ENCODE assay signal across 26 mouse cellular contexts in genomic region chr8:64434648-64435047, GRCm38 (mm10).
A peak's percentile ranks its signal among the peaks of the same experiment; 100 is the strongest.
DNase-seq lines count a peak whose midpoint lies in the region; ATAC-seq lines count a peak whose summit lies in the region.
"Had no signal": no experiment of that assay in that cellular context is flagged by ENCODE, and none has a peak within 500 bp of the region (broad histone marks: within the 10 kb centered on the region; RNA-seq: fewer than 3 reads in every experiment).

No protein-coding gene starts in this region.

- H3K9me3 ChIP-seq in embryonic facial prominence, embryonic 12.5 days = no peaks in the 10 kb centered on the region
- H3K9me3 ChIP-seq in embryonic facial prominence, embryonic 10.5 days = no peaks in the 10 kb centered on the region
- H3K9me3 ChIP-seq in hindbrain, embryonic 14.5 days (ENCODE audit: control insufficient read depth, low read length) = no peaks in the 10 kb centered on the region
- no peaks in the 10 kb centered on the region for H3K9me3 ChIP-seq in hindbrain, embryonic 12.5 days (replicated peaks)
- H3K9me3 ChIP-seq: embryonic facial prominence, embryonic 13.5 days; forebrain, embryonic 13.5 days; forebrain, embryonic 15.5 days; G1E had no signal

- no peaks in the 10 kb centered on the region for H3K36me3 ChIP-seq in embryonic facial prominence, embryonic 12.5 days
- no peaks in the 10 kb centered on the region for H3K36me3 ChIP-seq in embryonic facial prominence, embryonic 10.5 days (replicated peaks)
- no peaks in the 10 kb centered on the region for H3K36me3 ChIP-seq in hindbrain, embryonic 14.5 days (replicated peaks; ENCODE audit: control insufficient read depth, insufficient read depth)
- no peaks in the 10 kb centered on the region for H3K36me3 ChIP-seq in hindbrain, embryonic 12.5 days
- H3K36me3 ChIP-seq: embryonic facial prominence, embryonic 13.5 days; forebrain, embryonic 15.5 days; G1E had no signal

- no peak overlapping the region for H3K9ac ChIP-seq in embryonic facial prominence, embryonic 12.5 days
- H3K9ac ChIP-seq in hindbrain, embryonic 14.5 days = no peak overlapping the region
- H3K9ac ChIP-seq in hindbrain, embryonic 12.5 days = no peak overlapping the region
- H3K9ac ChIP-seq: embryonic facial prominence, embryonic 13.5 days; forebrain, embryonic 13.5 days; forebrain, embryonic 15.5 days; forebrain, postnatal 0 days had no signal

- peaks cover 7% of the 10 kb centered on the region; the same call in 1 of the 2 replicates for H3K27me3 ChIP-seq in embryonic facial prominence, embryonic 12.5 days
- H3K27me3 ChIP-seq in embryonic facial prominence, embryonic 10.5 days (replicated peaks; ENCODE audit: low read depth, poor library complexity, severe bottlenecking) = no peaks in the 10 kb centered on the region
- no peaks in the 10 kb centered on the region for H3K27me3 ChIP-seq in hindbrain, embryonic 14.5 days (ENCODE audit: control insufficient read depth, insufficient read depth, low read length)
- no peaks in the 10 kb centered on the region for H3K27me3 ChIP-seq in hindbrain, embryonic 12.5 days
- H3K27me3 ChIP-seq: CH12.LX; forebrain, embryonic 13.5 days; forebrain, embryonic 15.5 days; Patski had no signal

- ATAC-seq in embryonic facial prominence, embryonic 12.5 days (ENCODE audit: insufficient number of reproducible peaks, insufficient read depth, low FRiP score, low TSS enrichment) = peak; percentile 82
- peak; percentile 65; the same call in 1 of the 2 replicates for ATAC-seq in hindbrain, embryonic 14.5 days (ENCODE audit: low FRiP score)
- no peak for ATAC-seq in hindbrain, embryonic 12.5 days (ENCODE audit: low FRiP score)
- ATAC-seq: CD4-positive, CD25-positive, alpha-beta regulatory T cell, adult 4 months; forebrain, embryonic 13.5 days; forebrain, embryonic 15.5 days; forebrain, postnatal 0 days; Patski had no signal

- H3K4me2 ChIP-seq in embryonic facial prominence, embryonic 12.5 days (replicated peaks) = no peak overlapping the region
- H3K4me2 ChIP-seq in hindbrain, embryonic 14.5 days (replicated peaks) = no peak overlapping the region
- no peak overlapping the region for H3K4me2 ChIP-seq in hindbrain, embryonic 12.5 days (replicated peaks)
- H3K4me2 ChIP-seq: embryonic facial prominence, embryonic 13.5 days; forebrain, embryonic 13.5 days; forebrain, embryonic 15.5 days had no signal

- no peak for DNase-seq in embryonic facial prominence, embryonic 10.5 days (ENCODE audit: low spot score)
- no peak for DNase-seq in hindbrain, embryonic 14.5 days (ENCODE audit: low spot score)
- DNase-seq in retina, postnatal 1 day = peak; percentile 92
- DNase-seq in T-cell, adult 2 months (ENCODE audit: low spot score) = no peak
- DNase-seq in neural tube, embryonic 10.5 days (ENCODE audit: extremely low spot score, low spot score) = no peak
- DNase-seq: adrenal gland, adult 2 months; adrenal gland, postnatal 10 days; adrenal gland, postnatal 25 days; B cell, adult 2 months; cerebellum, adult 11 months; cerebellum, adult 18-20 months; cerebellum, adult 8-10 months; cerebellum, adult 9-11 months; cerebellum, postnatal 14 days; cerebellum, postnatal 36 days; embryo, embryonic 11 days; forebrain, postnatal 0 days had no signal

- H3K27ac ChIP-seq in embryonic facial prominence, embryonic 12.5 days = no peak overlapping the region
- no peak overlapping the region for H3K27ac ChIP-seq in embryonic facial prominence, embryonic 10.5 days (replicated peaks)
- no peak overlapping the region for H3K27ac ChIP-seq in hindbrain, embryonic 14.5 days
- no peak overlapping the region for H3K27ac ChIP-seq in hindbrain, embryonic 12.5 days
- H3K27ac ChIP-seq: embryonic facial prominence, embryonic 13.5 days; forebrain, embryonic 13.5 days; forebrain, embryonic 15.5 days had no signal

- WGBS in embryonic facial prominence, embryonic 12.5 days = 75% methylated on average over 7 of the region's 7 CpGs
- 77% methylated on average over 7 of the region's 7 CpGs for WGBS in embryonic facial prominence, embryonic 10.5 days
- WGBS in hindbrain, embryonic 14.5 days = 63% methylated on average over 7 of the region's 7 CpGs
- 71% methylated on average over 7 of the region's 7 CpGs for WGBS in hindbrain, embryonic 12.5 days

- 0 out of 2 replicates have a peak, but pooled peaks cover 4% of the 10 kb centered on the region for H3K4me1 ChIP-seq in embryonic facial prominence, embryonic 12.5 days
- H3K4me1 ChIP-seq in embryonic facial prominence, embryonic 10.5 days = peaks cover 13% of the 10 kb centered on the region
- no peaks in the 10 kb centered on the region for H3K4me1 ChIP-seq in hindbrain, embryonic 14.5 days (replicated peaks; ENCODE audit: control insufficient read depth, insufficient read depth, low read length)
- H3K4me1 ChIP-seq in hindbrain, embryonic 12.5 days = no peaks in the 10 kb centered on the region
- H3K4me1 ChIP-seq: forebrain, embryonic 13.5 days; forebrain, embryonic 15.5 days had no signal

- no peak overlapping the region for H3K4me3 ChIP-seq in embryonic facial prominence, embryonic 12.5 days
- H3K4me3 ChIP-seq in embryonic facial prominence, embryonic 10.5 days = no peak overlapping the region
- H3K4me3 ChIP-seq in hindbrain, embryonic 14.5 days (replicated peaks; ENCODE audit: low read length) = no peak overlapping the region
- H3K4me3 ChIP-seq in hindbrain, embryonic 12.5 days = no peak overlapping the region
- H3K4me3 ChIP-seq: embryonic facial prominence, embryonic 13.5 days; forebrain, embryonic 13.5 days; forebrain, embryonic 15.5 days had no signal
